Mouse (Mus musculus): ENCODE measurements around the gene Sos2. TPM values are rescaled to one million over a fixed set of nuclear protein-coding genes. Genes with fewer than 3 reads are reported as not detected.
A peak's percentile ranks its signal among the peaks of the same experiment; 100 is the strongest.
"Not testable (repeated sequence)": the region's sequence is repeated elsewhere in the genome, so short reads cannot be mapped to it uniquely, and the experiment has no call there.

The Sos2 gene
- total RNA-seq, 2 experiments from 2014 or later = 35.3 to 39.6 TPM

GRCm38 (mm10) chr12:69674576-69675537, 6.8 kb downstream of the Sos2 start:
- DNase-seq = no peak

GRCm38 (mm10) chr12:69674176-69674575, 7.5 kb downstream of the Sos2 start:
- no peak for DNase-seq

- no peak for DNase-seq
These were observed 14.9 kb downstream of the Sos2 start for GRCm38 (mm10) chr12:69666721-69667120.

- no peak for DNase-seq
These were observed 20.0 kb downstream of the Sos2 start for GRCm38 (mm10) chr12:69661658-69662057.

- not testable (repeated sequence) for DNase-seq
These were observed 27.7 kb downstream of the Sos2 start for GRCm38 (mm10) chr12:69653973-69654372.

GRCm38 (mm10) chr12:69649511-69649910, 32.1 kb downstream of the Sos2 start:
- no peak for DNase-seq

GRCm38 (mm10) chr12:69645821-69646616, 35.6 kb downstream of the Sos2 start:
- DNase-seq = no peak

- no peak for DNase-seq
These were observed 36.8 kb downstream of the Sos2 start for GRCm38 (mm10) chr12:69644877-69645276.

- DNase-seq = no peak
These were observed 38.8 kb downstream of the Sos2 start for GRCm38 (mm10) chr12:69642877-69643276.

GRCm38 (mm10) chr12:69634761-69635160, 46.9 kb downstream of the Sos2 start:
- no peak for DNase-seq

- DNase-seq = not testable (repeated sequence)
These were observed 63.1 kb downstream of the Sos2 start for GRCm38 (mm10) chr12:69618590-69618989.

GRCm38 (mm10) chr12:69604367-69604766, 77.3 kb downstream of the Sos2 start:
- DNase-seq = no peak

- no peak for DNase-seq
These were observed 84.2 kb downstream of the Sos2 start for GRCm38 (mm10) chr12:69597446-69597845.

GRCm38 (mm10) chr12:69593130-69593529, 88.5 kb downstream of the Sos2 start:
- DNase-seq = no peak

- no peak for DNase-seq
These were observed 98.4 kb downstream of the Sos2 start for GRCm38 (mm10) chr12:69583270-69583629.

GRCm38 (mm10) chr12:69582613-69583269, 98.9 kb downstream of the Sos2 start, which contains the start of gene Vcpkmt:
Gene Vcpkmt, minus strand, starts transcription at chr12:69583028.
- peak; percentile 83 for DNase-seq

- no peak for DNase-seq
These were observed 99.4 kb downstream of the Sos2 start for GRCm38 (mm10) chr12:69582216-69582612.

- no peak for DNase-seq
These were observed 102.0 kb downstream of the Sos2 start for GRCm38 (mm10) chr12:69579623-69580022.

- DNase-seq = no peak
These were observed 105.5 kb downstream of the Sos2 start for GRCm38 (mm10) chr12:69576120-69576627.

GRCm38 (mm10) chr12:69573916-69574881, 107.5 kb downstream of the Sos2 start:
- peak; percentile 37 for DNase-seq

GRCm38 (mm10) chr12:69573271-69573670, 108.4 kb downstream of the Sos2 start:
- DNase-seq = no peak

All from gastrocnemius, postnatal 25 days (tissue).